Mouse (Mus musculus) neural tube, embryonic 12.5 days (tissue): ENCODE measurements at regions not wholly inside any gene's neighbourhood (a gene's known extent, or its start where the extent isn't known, plus 50 kb on each side); places are given as distances from the start of the nearest gene placed in this dataset.

Source experiments
- ATAC-seq: fragments of 200-750 bp; cut with Nextera tagmentation; 2 replicates; pipeline ENCODE4 v1.8.0; 2017; ENCODE audit warnings: low read depth, mild to moderate bottlenecking, moderate TSS enrichment, moderate library complexity; ENCODE audit not compliant: low FRiP score
- H3K27ac ChIP-seq: fragments of 300-500 bp; sonication (generic); 2 replicates; pipeline ENCODE4 v1.5.1; 2016
- H3K27me3 ChIP-seq: fragments of 300-500 bp; sonication (generic); replicated peaks from 2 replicates; pipeline ENCODE4 v1.6.1; 2016; ENCODE audit warnings: mild to moderate bottlenecking
- H3K36me3 ChIP-seq: fragments of 300-500 bp; sonication (generic); 2 replicates; pipeline ENCODE4 v1.6.1; 2016; ENCODE audit warnings: mild to moderate bottlenecking
- H3K4me1 ChIP-seq: fragments of 300-500 bp; sonication (generic); 2 replicates; pipeline ENCODE4 v1.6.1; 2016
- H3K4me2 ChIP-seq: fragments of 300-500 bp; sonication (generic); replicated peaks from 2 replicates; pipeline ENCODE4 v1.6.1; 2016; ENCODE audit warnings: mild to moderate bottlenecking
- H3K4me3 ChIP-seq: fragments of 300-500 bp; sonication (generic); 2 replicates; pipeline ENCODE4 v1.5.1; 2016
- H3K9ac ChIP-seq: fragments of 300-500 bp; sonication (generic); 2 replicates; pipeline ENCODE4 v1.6.1; 2016; ENCODE audit warnings: mild to moderate bottlenecking
- H3K9me3 ChIP-seq: fragments of 300-500 bp; sonication (generic); 2 replicates; pipeline ENCODE4 v1.6.1; 2016; ENCODE audit warnings: mild to moderate bottlenecking
- WGBS: fragments of 180-500 bp; shearing (Covaris S2); methylation state at CpG from one replicate; pipeline ENCODE4 v1.1.7; 2016; 5-methylcytosine and 5-hydroxymethylcytosine counted together

DNA sequence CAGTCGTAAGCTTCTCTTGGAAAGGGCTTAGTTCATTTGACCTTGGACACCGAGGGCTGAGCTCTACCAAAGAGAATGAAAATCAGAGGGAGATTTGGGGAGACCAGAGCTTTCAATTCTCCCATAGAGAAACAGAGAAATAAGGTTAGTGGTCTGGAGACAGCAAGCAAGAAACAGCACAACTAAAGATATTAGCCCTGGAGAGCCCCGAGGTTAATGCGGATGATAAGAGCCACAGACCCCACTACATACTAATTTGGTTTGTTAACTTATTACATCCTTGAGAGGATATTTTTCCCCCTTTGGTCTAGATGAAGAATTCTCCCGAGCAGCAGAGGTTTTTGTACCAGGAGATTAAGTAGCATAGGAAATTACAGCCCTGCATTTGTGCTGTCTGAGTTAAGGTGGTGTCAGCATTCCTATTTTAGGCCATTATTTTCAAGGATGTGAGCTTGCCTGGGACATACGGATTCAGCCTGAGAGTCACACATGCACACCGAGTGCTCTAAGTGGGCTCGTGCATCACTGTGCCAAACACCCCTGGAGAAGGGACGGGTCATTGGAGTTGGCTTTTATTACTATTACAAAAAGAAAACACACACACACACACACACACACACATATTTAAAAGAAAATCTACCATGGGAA lies 147.4 kb upstream of the C9orf72 start:
- no peak overlapping the region for H3K9ac ChIP-seq
- no peaks in the 10 kb centered on the region for H3K36me3 ChIP-seq
- no peak overlapping the region for H3K4me3 ChIP-seq
- H3K27me3 ChIP-seq: no peaks in the 10 kb centered on the region
- ATAC-seq: no peak; the same call in 1 of the 2 replicates
- H3K4me2 ChIP-seq: no peak overlapping the region
- 55% methylated on average over 9 of the region's 9 CpGs for WGBS
- no peak overlapping the region for H3K27ac ChIP-seq
- H3K4me1 ChIP-seq: no peaks in the 10 kb centered on the region
- peaks cover 5% of the 10 kb centered on the region; the same call in 1 of the 2 replicates for H3K9me3 ChIP-seq

GRCm38 (mm10) chr4:35372528-35373212 lies 146.7 kb upstream of the C9orf72 start:
- no peak overlapping the region for H3K4me2 ChIP-seq

GRCm38 (mm10) chr4:35364161-35364560 lies 138.2 kb upstream of the C9orf72 start:
- ATAC-seq: no peak
- no peak overlapping the region for H3K4me2 ChIP-seq
- WGBS: 81% methylated on average over 7 of the region's 7 CpGs

More at GRCm38 (mm10) chr4:35372528-35373212, 146.7 kb upstream of the C9orf72 start:
- Histone ChIP-seq H3K4me3 (no peak overlapping the region), H3K4me1 (no peaks in the 10 kb centered on the region), H3K27ac (no peak overlapping the region), H3K27me3 (no peaks in the 10 kb centered on the region), H3K36me3 (no peaks in the 10 kb centered on the region), H3K9ac (no peak overlapping the region), H3K9me3 (peaks cover 5% of the 10 kb centered on the region; the same call in 1 of the 2 replicates)
- 33% methylated on average over 8 of the region's 8 CpGs for whole genome bisulfite sequencing
- ATAC-seq: peak; percentile 76; the same call in 1 of the 2 replicates

DNA sequence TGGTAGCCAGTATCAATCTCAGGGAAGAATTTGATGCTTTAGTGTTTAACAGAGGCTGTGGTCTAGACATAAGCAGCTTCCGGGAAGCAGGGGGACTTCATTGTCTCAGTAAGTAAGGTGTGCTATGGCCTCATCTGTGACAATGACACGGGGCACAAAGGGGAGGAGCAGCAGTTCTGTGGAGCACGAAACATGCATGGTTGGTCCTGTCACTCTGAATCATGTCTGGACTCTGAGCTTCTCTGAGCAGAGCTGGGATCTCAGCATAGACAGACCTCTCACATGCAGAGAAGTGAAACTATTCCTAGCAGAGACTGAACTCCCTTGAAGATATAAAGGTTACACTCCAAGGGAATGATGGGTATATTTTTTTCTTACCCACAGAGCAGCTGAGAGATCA lies 136.2 kb upstream of the C9orf72 start:
- WGBS: 81% methylated on average over 3 of the region's 3 CpGs
- no peak for ATAC-seq

More at GRCm38 (mm10) chr4:35364161-35364560, 138.2 kb upstream of the C9orf72 start:
- no peaks in the 10 kb centered on the region for H3K4me1 ChIP-seq
- H3K4me3 ChIP-seq: no peak overlapping the region
- no peak overlapping the region for H3K27ac ChIP-seq
- no peaks in the 10 kb centered on the region for H3K27me3 ChIP-seq
- H3K36me3 ChIP-seq: no peaks in the 10 kb centered on the region
- no peak overlapping the region for H3K9ac ChIP-seq
- no peaks in the 10 kb centered on the region for H3K9me3 ChIP-seq

DNA sequence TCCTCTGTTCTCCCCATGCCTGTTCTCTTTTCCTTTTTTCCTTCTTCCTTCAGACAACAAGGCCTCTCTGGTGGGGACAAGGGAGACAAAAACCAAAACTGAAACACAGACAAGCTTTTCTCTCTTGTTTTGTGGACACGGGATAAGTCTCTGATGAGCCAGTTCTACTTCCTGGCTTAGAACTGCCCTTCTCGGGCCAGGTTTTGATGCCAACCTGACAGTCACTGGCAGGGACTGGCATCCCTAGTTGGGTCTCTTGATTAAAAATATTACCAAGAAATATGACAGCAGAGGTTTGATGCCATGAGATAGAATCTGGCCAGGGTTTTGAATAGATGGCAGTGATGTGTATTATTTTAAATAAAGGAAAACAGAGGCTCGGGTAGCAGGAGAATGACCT lies 133.4 kb upstream of the C9orf72 start:
- H3K9ac ChIP-seq: no peak overlapping the region
- H3K27me3 ChIP-seq: no peaks in the 10 kb centered on the region
- WGBS: 87% methylated on average over 3 of the region's 3 CpGs
- no peak overlapping the region for H3K27ac ChIP-seq
- no peaks in the 10 kb centered on the region for H3K4me1 ChIP-seq
- H3K4me2 ChIP-seq: no peak overlapping the region
- H3K4me3 ChIP-seq: no peak overlapping the region
- H3K9me3 ChIP-seq: no peaks in the 10 kb centered on the region
- no peak for ATAC-seq
- no peaks in the 10 kb centered on the region for H3K36me3 ChIP-seq

More for the DNA sequence above, 136.2 kb upstream of the C9orf72 start:
- H3K27ac ChIP-seq: no peak overlapping the region
- no peaks in the 10 kb centered on the region for H3K27me3 ChIP-seq
- H3K4me2 ChIP-seq: no peak overlapping the region
- no peaks in the 10 kb centered on the region for H3K9me3 ChIP-seq
- no peak overlapping the region for H3K4me3 ChIP-seq
- H3K36me3 ChIP-seq: no peaks in the 10 kb centered on the region
- no peak overlapping the region for H3K9ac ChIP-seq
- H3K4me1 ChIP-seq: no peaks in the 10 kb centered on the region

DNA sequence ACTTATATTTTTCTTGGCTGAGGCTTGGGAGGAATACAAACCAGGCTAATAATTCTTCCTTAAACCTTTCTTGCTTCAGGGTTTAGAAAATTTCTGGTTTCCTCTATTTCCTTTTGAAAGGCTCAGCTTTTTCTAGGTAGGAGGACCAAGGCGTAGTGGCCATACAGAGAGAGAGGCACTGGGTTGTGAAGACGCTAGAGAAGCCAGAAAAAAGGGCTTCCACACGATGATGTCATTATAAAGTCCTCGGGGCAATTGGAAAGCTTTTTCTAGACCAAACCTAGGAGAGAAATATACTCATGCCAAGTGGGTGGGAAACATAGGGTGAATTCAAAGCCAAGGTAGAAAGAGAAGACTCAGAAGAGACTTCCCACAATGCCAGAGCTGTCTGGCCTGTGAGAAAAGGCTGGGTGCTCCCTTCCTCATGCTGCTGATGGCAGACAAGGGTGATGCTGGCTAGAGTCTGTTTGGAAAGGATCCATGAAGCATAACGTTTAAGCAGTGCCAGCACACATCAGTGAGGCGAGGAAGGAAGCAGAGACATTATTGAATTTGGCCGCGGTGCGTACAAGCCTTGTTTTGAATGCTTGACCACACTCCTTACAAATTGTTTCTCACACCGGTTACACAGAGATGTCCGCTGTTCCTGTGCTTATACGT lies 131.1 kb upstream of the C9orf72 start:
- no peaks in the 10 kb centered on the region for H3K36me3 ChIP-seq
- H3K27me3 ChIP-seq: no peaks in the 10 kb centered on the region
- no peak overlapping the region for H3K9ac ChIP-seq
- H3K4me1 ChIP-seq: no peaks in the 10 kb centered on the region
- no peak overlapping the region for H3K4me3 ChIP-seq
- H3K9me3 ChIP-seq: no peaks in the 10 kb centered on the region
- no peak for ATAC-seq
- no peak overlapping the region for H3K27ac ChIP-seq
- H3K4me2 ChIP-seq: no peak overlapping the region
- 85% methylated on average over 12 of the region's 12 CpGs for WGBS

GRCm38 (mm10) chr4:35356051-35356450 lies 130.1 kb upstream of the C9orf72 start:
- H3K27me3 ChIP-seq: no peaks in the 10 kb centered on the region
- H3K27ac ChIP-seq: no peak overlapping the region
- no peak overlapping the region for H3K4me3 ChIP-seq
- H3K4me2 ChIP-seq: no peak overlapping the region
- no peaks in the 10 kb centered on the region for H3K36me3 ChIP-seq
- no peaks in the 10 kb centered on the region for H3K9me3 ChIP-seq
- H3K4me1 ChIP-seq: no peaks in the 10 kb centered on the region
- ATAC-seq: no peak
- H3K9ac ChIP-seq: no peak overlapping the region
- 81% methylated on average over 6 of the region's 6 CpGs for WGBS

DNA sequence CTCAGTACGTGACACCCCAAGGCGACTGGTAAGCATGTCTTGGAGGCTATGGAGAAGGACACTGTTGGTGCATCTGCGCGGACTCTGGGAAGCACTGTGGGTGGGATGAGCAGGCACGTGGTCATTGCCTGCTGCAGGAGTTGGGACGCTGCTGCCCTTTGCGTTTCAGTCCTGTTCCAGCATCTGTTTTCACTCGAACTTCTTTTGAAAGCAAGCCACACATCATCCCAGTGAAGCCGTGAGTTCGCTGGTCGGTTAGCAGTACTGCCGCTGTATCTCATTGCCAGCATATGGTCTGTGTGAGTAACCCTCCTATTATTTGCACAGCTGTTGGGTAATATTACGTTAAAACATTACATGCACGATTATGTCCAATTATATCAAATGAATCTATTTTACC lies 128.1 kb upstream of the C9orf72 start:
- Histone ChIP-seq H3K27me3 (no peaks in the 10 kb centered on the region), H3K4me2 (no peak overlapping the region), H3K9ac (no peak overlapping the region), H3K4me3 (no peak overlapping the region), H3K4me1 (no peaks in the 10 kb centered on the region), H3K9me3 (no peaks in the 10 kb centered on the region), H3K27ac (no peak overlapping the region), H3K36me3 (no peaks in the 10 kb centered on the region)
- 55% methylated on average over 14 of the region's 14 CpGs for WGBS
- ATAC-seq: peak; percentile 41; the same call in 1 of the 2 replicates

DNA sequence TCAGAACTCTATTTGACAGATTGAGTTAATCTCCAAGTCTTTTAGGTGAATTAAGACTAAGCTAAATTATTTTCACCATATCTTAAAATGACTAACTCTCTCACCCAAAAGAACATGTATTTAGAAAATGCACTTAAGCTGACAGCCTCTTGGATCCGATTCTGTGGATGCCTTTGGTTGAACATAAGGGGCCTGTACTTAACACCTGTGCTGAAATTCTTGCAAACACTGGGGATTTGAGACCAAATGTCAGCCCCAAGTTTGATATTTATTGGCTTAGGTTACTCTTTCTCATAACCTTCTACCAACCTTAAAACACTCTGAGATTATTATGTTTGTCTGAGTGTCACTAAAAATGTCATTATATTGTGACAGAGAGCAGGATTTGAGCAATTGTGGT lies 126.6 kb upstream of the C9orf72 start:
- WGBS: 74% methylated on average over 1 of the region's 1 CpGs
- H3K4me1 ChIP-seq: no peaks in the 10 kb centered on the region
- ATAC-seq: no peak
- H3K4me2 ChIP-seq: no peak overlapping the region
- H3K9ac ChIP-seq: no peak overlapping the region
- H3K27me3 ChIP-seq: no peaks in the 10 kb centered on the region
- no peak overlapping the region for H3K4me3 ChIP-seq
- H3K36me3 ChIP-seq: no peaks in the 10 kb centered on the region
- no peaks in the 10 kb centered on the region for H3K9me3 ChIP-seq
- H3K27ac ChIP-seq: no peak overlapping the region

DNA sequence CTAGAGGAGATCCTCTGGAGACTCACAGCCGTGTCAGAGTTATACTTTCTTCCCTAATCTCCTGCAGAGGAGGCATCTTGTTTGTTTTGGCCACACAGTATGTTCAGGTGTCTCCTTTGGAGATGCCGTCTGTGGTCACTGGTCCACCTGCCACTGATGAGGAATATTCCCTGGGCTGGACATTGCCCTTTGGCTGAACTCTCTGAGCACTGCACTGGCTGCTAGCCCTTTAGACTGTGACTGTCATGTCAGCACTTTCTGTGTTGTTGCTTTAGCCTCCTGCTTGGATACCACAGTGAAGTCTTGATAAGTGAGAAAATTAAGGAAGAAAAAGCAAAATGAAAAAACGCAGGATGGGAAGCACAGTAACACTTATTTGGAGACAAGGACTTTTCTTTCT lies 124.5 kb upstream of the C9orf72 start:
- Histone ChIP-seq H3K4me1 (no peaks in the 10 kb centered on the region), H3K4me2 (no peak overlapping the region), H3K9ac (no peak overlapping the region), H3K9me3 (no peaks in the 10 kb centered on the region), H3K36me3 (no peaks in the 10 kb centered on the region), H3K27ac (no peak overlapping the region), H3K27me3 (no peaks in the 10 kb centered on the region), H3K4me3 (no peak overlapping the region)
- ATAC-seq: no peak
- 77% methylated on average over 3 of the region's 3 CpGs for WGBS

- no peak overlapping the region for H3K9ac ChIP-seq
- no peaks in the 10 kb centered on the region for H3K27me3 ChIP-seq
- H3K9me3 ChIP-seq: no peaks in the 10 kb centered on the region
- H3K4me3 ChIP-seq: no peak overlapping the region
- H3K27ac ChIP-seq: no peak overlapping the region
- H3K4me2 ChIP-seq: no peak overlapping the region
- H3K4me1 ChIP-seq: no peaks in the 10 kb centered on the region
- WGBS: 88% methylated on average over 3 of the region's 3 CpGs
- ATAC-seq: no peak
- H3K36me3 ChIP-seq: no peaks in the 10 kb centered on the region
Observed at GRCm38 (mm10) chr4:35347609-35348008, 121.6 kb upstream of the C9orf72 start.

DNA sequence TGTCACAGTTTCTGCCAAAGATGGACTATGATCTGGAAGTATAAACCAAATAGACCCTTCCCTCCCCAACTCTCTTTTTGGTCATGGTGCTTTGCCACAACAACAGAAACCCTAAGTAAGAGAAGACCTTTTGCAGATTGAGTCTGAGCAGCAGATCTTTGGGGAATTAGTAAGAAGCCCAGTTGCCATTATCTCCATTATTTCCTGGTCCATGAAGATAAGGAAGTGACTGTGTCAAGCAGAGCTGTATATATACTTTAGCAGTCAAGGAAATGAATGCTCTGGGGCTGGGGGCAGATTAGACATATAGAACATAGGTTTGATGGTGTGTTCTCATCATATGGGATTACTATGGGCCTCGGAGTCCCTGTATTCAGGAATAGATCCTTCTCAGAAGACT lies 117.8 kb upstream of the C9orf72 start:
- no peak for ATAC-seq
- H3K4me3 ChIP-seq: no peak overlapping the region
- H3K9me3 ChIP-seq: no peaks in the 10 kb centered on the region
- H3K27me3 ChIP-seq: no peaks in the 10 kb centered on the region
- 89% methylated on average over 1 of the region's 1 CpGs for WGBS
- no peaks in the 10 kb centered on the region for H3K36me3 ChIP-seq
- no peak overlapping the region for H3K27ac ChIP-seq
- no peaks in the 10 kb centered on the region for H3K4me1 ChIP-seq
- no peak overlapping the region for H3K9ac ChIP-seq
- H3K4me2 ChIP-seq: no peak overlapping the region
